Mouse (Mus musculus) midbrain, embryonic 12.5 days (tissue): Measurements from ENCODE around the gene Pax3. TPM values are rescaled to one million over a fixed set of nuclear protein-coding genes. Genes with fewer than 3 reads are reported as not detected.

Experiments
- ATAC-seq: fragments of 200-750 bp; cut with Nextera tagmentation; 2 replicates; pipeline ENCODE4 v1.8.0; 2017; ENCODE audit warnings: low read depth, moderate TSS enrichment, moderate library complexity; ENCODE audit not compliant: low FRiP score
- H3K27ac ChIP-seq: fragments of 300-500 bp; sonication (generic); replicated peaks from 2 replicates; pipeline ENCODE4 v1.5.1; 2016; ENCODE audit warnings: mild to moderate bottlenecking
- H3K27me3 ChIP-seq: fragments of 300-500 bp; sonication (generic); 2 replicates; pipeline ENCODE4 v1.6.1; 2016; ENCODE audit warnings: mild to moderate bottlenecking
- H3K36me3 ChIP-seq: fragments of 300-500 bp; sonication (generic); 2 replicates; pipeline ENCODE4 v1.6.1; 2016
- H3K4me1 ChIP-seq: fragments of 300-500 bp; sonication (generic); 2 replicates; pipeline ENCODE4 v1.6.1; 2016
- H3K4me2 ChIP-seq: fragments of 300-500 bp; sonication (generic); replicated peaks from 2 replicates; pipeline ENCODE4 v1.6.1; 2016; ENCODE audit warnings: mild to moderate bottlenecking, moderate library complexity
- H3K4me3 ChIP-seq: fragments of 300-500 bp; sonication (generic); 2 replicates; pipeline ENCODE4 v1.5.1; 2016; ENCODE audit warnings: mild to moderate bottlenecking
- H3K9ac ChIP-seq: fragments of 300-500 bp; sonication (generic); replicated peaks from 2 replicates; pipeline ENCODE4 v1.6.1; 2016; ENCODE audit warnings: mild to moderate bottlenecking, moderate library complexity
- H3K9me3 ChIP-seq: fragments of 300-500 bp; sonication (generic); 2 replicates; pipeline ENCODE4 v1.6.1; 2016; ENCODE audit warnings: mild to moderate bottlenecking
- WGBS: fragments of 180-500 bp; shearing (Covaris S2); methylation state at CpG from one replicate; pipeline ENCODE4 v1.1.7; 2016; 5-methylcytosine and 5-hydroxymethylcytosine counted together
- polyA plus RNA-seq: library from polyadenylated mRNA; unstranded; fragments of >200 nt; fragmentation: Nextera tagmentation; extraction: Ambion mirVana; gene quantifications from 2 replicates; pipeline ENCODE4 v1.2.1, GENCODE M21; 2016

Pax3 gene
- polyA plus RNA-seq, 1 experiment from 2014 or later, result 61.9 TPM

GRCm38 (mm10) chr1:78197351-78198234, 659 bp upstream of the Pax3 start:
- H3K36me3 ChIP-seq, result 0 out of 2 replicates have a peak, but pooled peaks cover 3% of the 10 kb centered on the region
- H3K9ac ChIP-seq, result peak overlapping the region; percentile 50
- peaks cover 17% of the 10 kb centered on the region for H3K4me1 ChIP-seq
- no peaks in the 10 kb centered on the region for H3K9me3 ChIP-seq
- H3K4me2 ChIP-seq, result peak overlapping the region; percentile 72
- peak; percentile 66 for ATAC-seq
- under 1% methylated on average over 21 of the region's 21 CpGs for WGBS
- H3K27ac ChIP-seq, result peak overlapping the region; percentile 92
- peaks cover 89% of the 10 kb centered on the region for H3K27me3 ChIP-seq
- peak overlapping the region; percentile 67 for H3K4me3 ChIP-seq

DNA sequence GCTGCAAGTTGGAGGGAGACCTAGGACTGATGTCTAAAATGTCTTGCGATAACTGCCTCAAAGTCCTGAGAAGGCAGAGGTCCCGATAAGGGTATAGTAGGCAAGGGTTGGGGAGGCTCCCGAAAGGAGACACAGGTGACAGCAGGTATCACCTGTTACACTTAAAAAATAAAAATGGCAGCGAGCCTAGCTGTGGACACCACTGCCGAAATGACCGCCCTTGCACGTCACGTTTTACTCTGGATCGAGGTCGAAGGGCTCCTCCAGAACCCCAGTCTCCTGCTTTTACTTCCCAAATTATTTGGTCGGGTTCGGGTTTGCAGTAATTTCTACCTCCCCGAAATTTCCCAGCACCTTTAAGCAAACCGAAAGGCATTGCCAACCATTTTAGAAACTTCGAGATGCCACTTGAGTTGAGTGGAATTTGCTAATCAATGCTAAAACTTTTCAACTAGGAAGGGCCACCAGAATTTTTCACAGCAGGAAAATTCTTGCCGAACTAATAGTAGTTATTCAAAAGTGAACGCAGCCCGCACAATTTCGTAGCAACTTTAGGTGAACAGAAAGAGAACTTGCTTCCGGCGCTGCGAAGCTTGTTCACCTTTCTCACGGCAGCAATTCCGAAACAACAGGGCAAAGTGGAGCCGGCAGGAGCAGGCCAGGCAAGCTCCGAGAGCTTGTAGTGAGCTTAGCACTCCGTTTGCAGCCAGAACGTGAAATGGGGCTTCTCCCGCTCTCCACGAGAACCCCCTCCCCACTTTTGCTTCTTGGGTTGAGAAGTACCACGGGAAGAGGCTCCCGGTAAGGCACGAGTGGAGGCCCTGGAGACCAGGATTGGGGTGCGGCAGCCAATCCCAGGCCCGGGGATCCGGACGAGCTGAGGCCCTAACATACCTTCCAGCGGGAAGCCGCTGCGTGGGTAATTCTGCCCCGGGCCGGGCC, 892 bp downstream of the Pax3 start:
- Histone ChIP-seq H3K36me3 (0 out of 2 replicates have a peak, but pooled peaks cover 8% of the 10 kb centered on the region), H3K4me1 (peaks cover 18% of the 10 kb centered on the region), H3K27me3 (peaks cover 92% of the 10 kb centered on the region), H3K4me2 (peak overlapping the region; percentile 72), H3K27ac (peak overlapping the region; percentile 92), H3K9me3 (no peaks in the 10 kb centered on the region), H3K9ac (peak overlapping the region; percentile 79), H3K4me3 (peak overlapping the region; percentile 67)
- WGBS, result under 1% methylated on average over 42 of the region's 42 CpGs
- ATAC-seq, result no peak

GRCm38 (mm10) chr1:78195145-78195544, 1.8 kb downstream of the Pax3 start:
- peaks cover 94% of the 10 kb centered on the region for H3K27me3 ChIP-seq
- H3K4me1 ChIP-seq, result peaks cover 26% of the 10 kb centered on the region
- H3K36me3 ChIP-seq, result 0 out of 2 replicates have a peak, but pooled peaks cover 8% of the 10 kb centered on the region
- peak overlapping the region; percentile 67 for H3K4me3 ChIP-seq
- peak overlapping the region; percentile 92 for H3K27ac ChIP-seq
- peak overlapping the region; percentile 72 for H3K4me2 ChIP-seq
- peak overlapping the region; percentile 79 for H3K9ac ChIP-seq
- no peaks in the 10 kb centered on the region for H3K9me3 ChIP-seq
- under 1% methylated on average over 21 of the region's 21 CpGs for WGBS
- ATAC-seq, result no peak

DNA sequence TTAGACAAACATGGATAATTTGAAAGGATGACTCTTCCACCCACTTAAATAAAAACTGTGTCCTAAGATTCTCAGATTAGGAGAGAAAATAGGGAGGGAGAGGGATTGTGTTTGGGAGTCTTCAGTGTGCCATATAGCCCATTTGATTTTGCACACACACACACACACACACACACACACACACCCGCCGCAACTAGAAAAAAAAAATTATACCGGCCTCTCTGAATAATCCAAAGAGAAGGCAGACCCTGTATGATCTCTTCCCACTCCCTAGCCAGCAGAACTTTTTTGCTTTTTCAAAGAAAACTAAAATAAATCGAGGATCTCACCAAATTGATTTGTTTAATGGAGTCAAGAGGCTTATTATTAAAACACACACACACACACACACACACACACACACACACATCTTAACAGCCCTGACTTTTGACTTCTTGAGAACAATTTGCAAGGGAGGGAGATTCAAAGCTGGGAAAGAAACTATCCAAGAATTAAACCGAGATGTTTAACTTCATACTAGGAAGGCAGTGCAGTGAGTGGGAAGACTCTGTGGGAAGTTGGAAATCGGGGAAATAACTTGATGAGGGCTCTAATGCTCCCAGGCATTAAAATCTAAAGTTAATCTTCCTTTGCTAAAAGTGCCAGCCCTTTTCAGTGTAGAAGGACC, 2.4 kb downstream of the Pax3 start:
- peaks cover 94% of the 10 kb centered on the region for H3K27me3 ChIP-seq
- H3K4me1 ChIP-seq, result peaks cover 32% of the 10 kb centered on the region
- no peaks in the 10 kb centered on the region for H3K9me3 ChIP-seq
- peak overlapping the region; percentile 79 for H3K9ac ChIP-seq
- peak overlapping the region; percentile 92 for H3K27ac ChIP-seq
- WGBS, result 0% methylated on average over 6 of the region's 6 CpGs
- H3K36me3 ChIP-seq, result 0 out of 2 replicates have a peak, but pooled peaks cover 8% of the 10 kb centered on the region
- peak overlapping the region; percentile 72 for H3K4me2 ChIP-seq
- H3K4me3 ChIP-seq, result peak overlapping the region; percentile 67
- ATAC-seq, result no peak

- 0 out of 2 replicates have a peak, but pooled peaks cover 8% of the 10 kb centered on the region for H3K36me3 ChIP-seq
- peak overlapping the region; percentile 96 for H3K27ac ChIP-seq
- H3K4me1 ChIP-seq, result peaks cover 40% of the 10 kb centered on the region
- peaks cover 86% of the 10 kb centered on the region for H3K27me3 ChIP-seq
- H3K9me3 ChIP-seq, result no peaks in the 10 kb centered on the region
- peak overlapping the region; percentile 67 for H3K4me3 ChIP-seq
- under 1% methylated on average over 20 of the region's 20 CpGs for WGBS
- H3K9ac ChIP-seq, result peak overlapping the region; percentile 79
- H3K4me2 ChIP-seq, result peak overlapping the region; percentile 72
- no peak for ATAC-seq
These were observed 3.4 kb downstream of the Pax3 start for GRCm38 (mm10) chr1:78193465-78193991.

- Histone ChIP-seq H3K4me3 (peak overlapping the region; percentile 67), H3K36me3 (0 out of 2 replicates have a peak, but pooled peaks cover 8% of the 10 kb centered on the region), H3K27ac (peak overlapping the region; percentile 96), H3K9ac (peak overlapping the region; percentile 79), H3K4me2 (peak overlapping the region; percentile 72), H3K27me3 (peaks cover 85% of the 10 kb centered on the region), H3K4me1 (peaks cover 39% of the 10 kb centered on the region), H3K9me3 (no peaks in the 10 kb centered on the region)
- ATAC-seq, result no peak
- WGBS, result 1% methylated on average over 20 of the region's 20 CpGs
These were observed 4.0 kb downstream of the Pax3 start for GRCm38 (mm10) chr1:78192746-78193464.

GRCm38 (mm10) chr1:78192217-78192735, 4.7 kb downstream of the Pax3 start:
- peak overlapping the region; percentile 96 for H3K27ac ChIP-seq
- H3K4me3 ChIP-seq, result peak overlapping the region; percentile 67
- H3K9ac ChIP-seq, result peak overlapping the region; percentile 79
- WGBS, result 7% methylated on average over 19 of the region's 19 CpGs
- peaks cover 38% of the 10 kb centered on the region for H3K4me1 ChIP-seq
- H3K9me3 ChIP-seq, result no peaks in the 10 kb centered on the region
- H3K36me3 ChIP-seq, result 0 out of 2 replicates have a peak, but pooled peaks cover 8% of the 10 kb centered on the region
- ATAC-seq, result no peak
- peak overlapping the region; percentile 72 for H3K4me2 ChIP-seq
- H3K27me3 ChIP-seq, result peaks cover 85% of the 10 kb centered on the region

DNA sequence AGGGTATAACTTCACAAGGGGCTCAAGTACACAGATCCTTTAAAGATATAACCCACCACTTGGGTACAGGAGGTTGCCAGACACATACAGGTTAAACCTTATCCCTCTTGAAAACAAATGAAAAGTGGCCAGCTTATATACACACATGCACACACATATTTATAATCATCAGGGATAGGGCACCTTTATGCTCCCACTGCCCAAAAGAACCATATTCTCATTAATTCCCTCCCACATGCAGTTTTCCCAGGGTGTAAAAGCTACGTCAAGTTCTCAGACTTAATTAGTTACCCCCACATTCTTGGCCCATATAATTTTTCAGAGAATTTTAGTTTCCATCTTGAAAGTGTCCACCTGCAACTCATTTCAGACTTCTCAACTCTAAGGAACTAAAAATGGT, 5.2 kb downstream of the Pax3 start:
- H3K9ac ChIP-seq, result peak overlapping the region; percentile 79
- ATAC-seq, result no peak
- H3K4me1 ChIP-seq, result peaks cover 33% of the 10 kb centered on the region
- peak overlapping the region; percentile 67 for H3K4me3 ChIP-seq
- H3K27ac ChIP-seq, result peak overlapping the region; percentile 96
- peak overlapping the region; percentile 72 for H3K4me2 ChIP-seq
- H3K36me3 ChIP-seq, result 0 out of 2 replicates have a peak, but pooled peaks cover 8% of the 10 kb centered on the region
- peaks cover 85% of the 10 kb centered on the region for H3K27me3 ChIP-seq
- 21% methylated on average over 1 of the region's 1 CpGs for WGBS
- no peaks in the 10 kb centered on the region for H3K9me3 ChIP-seq

- Histone ChIP-seq H3K36me3 (0 out of 2 replicates have a peak, but pooled peaks cover 8% of the 10 kb centered on the region), H3K9me3 (no peaks in the 10 kb centered on the region), H3K4me3 (peak overlapping the region; percentile 67), H3K27me3 (peaks cover 82% of the 10 kb centered on the region), H3K4me2 (peak overlapping the region; percentile 72), H3K9ac (peak overlapping the region; percentile 79), H3K27ac (peak overlapping the region; percentile 96), H3K4me1 (peaks cover 28% of the 10 kb centered on the region)
- ATAC-seq, result no peak
- WGBS, result 36% methylated on average over 1 of the region's 1 CpGs
These were observed 5.6 kb downstream of the Pax3 start for GRCm38 (mm10) chr1:78191331-78191730.

- Histone ChIP-seq H3K27me3 (peaks cover 79% of the 10 kb centered on the region), H3K4me2 (peak overlapping the region; percentile 72), H3K9me3 (no peaks in the 10 kb centered on the region), H3K36me3 (0 out of 2 replicates have a peak, but pooled peaks cover 8% of the 10 kb centered on the region), H3K9ac (peak overlapping the region; percentile 79), H3K4me3 (peak overlapping the region; percentile 67), H3K4me1 (peaks cover 28% of the 10 kb centered on the region), H3K27ac (peak overlapping the region; percentile 96)
- ATAC-seq, result peak; percentile 77
- WGBS, result 3% methylated on average over 12 of the region's 12 CpGs
These were observed 6.4 kb downstream of the Pax3 start for GRCm38 (mm10) chr1:78190386-78191111.
